Mouse (Mus musculus): ENCODE measurements at regions not wholly inside any gene's neighbourhood (a gene's known extent, or its start where the extent isn't known, plus 50 kb on each side); places are given as distances from the start of the nearest gene placed in this dataset.

DNA sequence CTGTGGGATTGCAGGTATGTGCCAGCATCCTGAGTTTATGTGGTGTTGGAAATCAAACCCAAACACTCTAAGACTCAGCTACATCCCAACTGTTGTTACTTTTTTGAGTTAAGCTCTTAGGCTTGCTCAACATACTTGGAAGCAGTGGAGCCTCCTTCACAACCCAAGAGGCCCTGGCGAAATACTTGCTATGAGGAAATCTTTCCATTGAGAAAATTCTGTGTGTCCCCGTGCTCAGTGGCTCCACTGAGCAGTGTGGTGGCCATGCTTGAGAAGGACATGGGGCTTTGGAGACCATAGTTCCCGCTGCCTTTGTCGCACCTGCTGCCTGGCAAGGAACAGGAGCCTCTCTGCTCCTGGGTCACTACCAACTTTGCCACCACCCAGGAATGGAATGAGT is 89.9 kb upstream of the Ccnd1 start:
- TF ChIP-seq MYOG (IDR thresholded peaks at IDR 0.05; ENCODE audit: control insufficient read depth in 1 of 3, insufficient read depth in 1 of 3, insufficient read length in 2 of 3, low read depth in 2 of 3) (peak in 1 of 3 experiments; percentile 27), SRF (IDR thresholded peaks at IDR 0.05; ENCODE audit: control insufficient read depth, insufficient read length, low read depth) (no peak), E2F4 (IDR thresholded peaks at IDR 0.05; ENCODE audit: insufficient read depth) (no peak), POLR2AphosphoS2 (IDR thresholded peaks at IDR 0.05; ENCODE audit: insufficient read length, low read depth) (no peak), POLR2A (IDR thresholded peaks at IDR 0.05; ENCODE audit: insufficient read length, low read depth) (no peak), TCF12 (IDR thresholded peaks at IDR 0.05; ENCODE audit: insufficient read depth, poor library complexity, severe bottlenecking) (no peak), TCF3 (IDR thresholded peaks at IDR 0.05; ENCODE audit: insufficient read length, low read depth) (no peak), REST (IDR thresholded peaks at IDR 0.05; ENCODE audit: insufficient read depth, insufficient read length) (no peak), CEBPB (IDR thresholded peaks at IDR 0.05; ENCODE audit: insufficient read depth, poor library complexity, severe bottlenecking) (no peak), MYOD1 (IDR thresholded peaks at IDR 0.05; ENCODE audit: control insufficient read depth in 1 of 3, insufficient read length in 2 of 3, low read depth in 2 of 3) (no peak)

All from myocyte (in vitro differentiated cells).